Mouse (Mus musculus) ovary, adult 10 weeks (tissue): ENCODE results near the gene Cdk2. TPM values are rescaled to one million over a fixed set of nuclear protein-coding genes. Genes with fewer than 3 reads are reported as not detected.

Source experiments
- polyA plus RNA-seq: library from polyadenylated mRNA; stranded (reverse); fragments of 350-450 nt; fragmentation: Illumina TruSeq; extraction: RNeasy Lipid Tissue Mini Kit (QIAGEN cat#74804); gene quantifications from one replicate; pipeline ENCODE4 v1.2.3, GENCODE M21; 2014

Cdk2 gene
- 24.2 TPM for polyA plus RNA-seq

DNA sequence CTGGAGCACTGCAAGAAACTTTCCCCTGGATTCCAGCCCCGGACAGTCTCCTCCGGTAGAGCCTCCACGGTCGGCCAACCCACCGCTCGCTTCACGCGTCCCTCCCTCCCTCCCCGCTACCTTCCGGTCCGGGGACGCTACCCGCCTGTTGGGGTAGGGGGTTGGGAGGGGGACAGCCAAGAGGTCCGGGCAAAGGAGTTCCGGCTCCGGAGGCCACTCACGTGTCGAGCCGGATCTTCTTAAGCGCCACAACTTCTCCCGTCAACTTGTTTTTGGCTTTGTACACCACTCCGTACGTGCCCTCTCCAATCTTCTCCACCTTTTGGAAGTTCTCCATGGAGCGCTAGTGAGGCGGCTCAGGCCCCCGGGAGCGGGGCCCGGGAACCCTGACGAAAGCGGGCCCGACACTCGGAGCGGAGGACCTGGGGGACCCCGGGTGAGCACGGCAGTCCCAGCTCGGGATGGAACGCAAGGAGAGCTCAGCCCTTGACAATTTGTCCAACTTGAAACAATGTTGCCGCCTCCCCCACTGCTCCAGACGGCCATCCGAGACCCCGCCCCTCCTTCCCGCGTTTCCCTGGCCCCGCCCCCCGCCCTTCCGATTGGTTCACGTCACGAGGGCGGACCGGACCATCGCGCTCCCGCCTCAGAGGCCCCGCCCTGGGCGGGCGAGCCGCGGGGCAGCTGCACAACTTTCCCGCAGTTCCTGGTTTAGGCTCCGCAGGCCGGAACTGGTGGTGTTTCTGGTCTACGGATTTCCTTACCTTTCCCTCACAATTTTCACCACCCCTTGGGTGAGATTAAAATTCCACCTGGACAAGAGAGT lies at the start of gene Cdk2:
TSS of gene Cdk2 (minus strand) at position 541 of the 826 bp plus-strand sequence.

DNA sequence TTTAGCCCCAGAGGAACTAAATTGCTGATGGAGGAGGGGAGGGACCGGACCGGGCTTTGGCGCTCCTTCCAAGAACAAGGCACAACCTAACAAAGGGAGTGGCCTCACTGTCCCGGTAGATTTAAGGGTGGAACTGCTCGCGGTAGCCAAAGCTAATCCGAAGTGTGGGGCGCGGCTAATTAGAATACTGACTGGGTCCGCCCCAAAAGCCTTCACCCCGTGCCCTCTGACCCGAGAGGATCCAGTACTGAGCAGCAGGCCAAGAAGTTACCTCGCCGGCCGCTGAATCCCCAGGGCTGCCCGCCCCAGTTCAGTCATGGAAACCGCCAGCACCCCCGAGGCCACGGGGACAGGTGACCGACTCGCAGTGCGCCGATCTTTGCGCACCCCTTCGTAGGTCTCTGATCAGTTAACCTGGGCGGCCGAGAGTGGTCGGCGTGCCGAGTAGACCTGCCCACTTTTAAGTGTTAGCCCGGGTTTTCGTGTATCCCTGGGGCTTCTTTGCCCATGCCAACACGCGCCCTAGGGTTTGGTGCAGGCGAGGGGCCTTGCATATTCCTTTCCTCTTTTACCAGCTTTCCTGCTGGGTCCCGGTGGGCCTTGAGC lies 42.9 kb upstream of the Cdk2 start, which contains the start of gene Pym1:
TSS of gene Pym1 (plus strand) at position 244 of the 606 bp plus-strand sequence.

DNA sequence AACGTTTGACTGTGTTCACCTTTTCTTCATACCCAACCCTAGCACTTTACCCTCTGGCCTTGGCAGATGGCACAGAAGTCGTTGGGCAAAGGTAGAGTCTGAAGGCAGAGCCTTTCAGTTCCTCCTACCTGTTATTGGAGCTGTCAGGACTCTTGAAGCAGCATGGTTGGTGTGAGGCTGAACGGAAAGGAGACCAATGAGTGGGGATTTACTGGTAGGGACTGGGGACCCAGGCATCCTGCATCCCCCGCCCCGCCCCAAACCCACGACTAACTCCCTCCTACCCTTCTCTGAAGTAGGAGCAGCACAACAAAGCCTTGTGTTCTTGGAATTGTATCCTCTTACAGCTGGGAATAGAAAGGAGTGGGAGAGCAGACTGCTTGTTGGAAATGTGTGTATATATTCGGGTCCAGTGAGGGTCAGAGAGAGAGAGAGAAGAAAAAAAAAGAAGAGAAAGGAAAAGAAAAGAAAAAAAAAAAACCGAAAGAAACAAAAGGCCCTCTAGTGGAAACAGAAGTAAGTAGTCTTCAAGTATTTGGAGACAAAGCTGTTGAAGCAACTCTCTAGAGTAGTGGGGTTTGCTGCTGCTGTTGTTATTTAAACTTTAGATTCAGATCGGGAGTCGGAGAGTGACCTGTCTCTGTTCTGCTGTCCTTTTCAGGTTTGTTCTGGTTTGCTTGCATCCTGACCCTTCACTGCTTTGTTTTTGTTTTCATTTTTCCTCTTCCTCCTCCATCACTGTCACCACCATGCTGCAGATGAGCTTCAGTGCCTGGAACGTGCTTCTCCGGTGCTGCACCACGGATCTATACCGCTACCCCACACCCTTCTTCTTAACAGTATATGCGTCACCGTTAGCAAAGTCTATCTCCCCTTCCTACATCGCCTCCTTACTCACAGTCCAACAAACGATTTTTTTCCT lies 40.1 kb upstream of the Cdk2 start, which contains the start of gene Dgka:
TSS of gene Dgka (minus strand) at position 176 of the 922 bp plus-strand sequence.

DNA sequence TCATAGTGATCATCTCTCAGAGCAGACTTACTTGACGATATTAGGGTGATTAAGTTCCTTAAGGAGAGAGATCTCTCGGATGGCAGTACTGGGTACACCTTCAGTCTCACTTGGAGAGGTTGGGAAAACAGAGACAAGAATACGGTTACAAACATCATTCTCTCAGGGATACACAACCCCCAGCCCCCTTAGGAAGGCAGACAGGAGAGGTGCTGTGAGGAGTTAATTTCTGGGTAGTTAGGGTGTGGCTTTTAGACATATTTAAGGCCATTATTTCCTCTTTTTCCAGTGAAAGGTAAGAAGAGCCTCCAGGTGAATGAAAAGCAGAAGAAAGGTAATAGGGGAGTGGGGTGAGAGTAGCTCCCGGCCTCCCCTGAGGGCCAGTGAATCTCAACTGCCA lies 936 bp downstream of the Cdk2 start, which contains the start of gene Pmel:
TSS of gene Pmel (plus strand) at position 301 of the 400 bp plus-strand sequence.

DNA sequence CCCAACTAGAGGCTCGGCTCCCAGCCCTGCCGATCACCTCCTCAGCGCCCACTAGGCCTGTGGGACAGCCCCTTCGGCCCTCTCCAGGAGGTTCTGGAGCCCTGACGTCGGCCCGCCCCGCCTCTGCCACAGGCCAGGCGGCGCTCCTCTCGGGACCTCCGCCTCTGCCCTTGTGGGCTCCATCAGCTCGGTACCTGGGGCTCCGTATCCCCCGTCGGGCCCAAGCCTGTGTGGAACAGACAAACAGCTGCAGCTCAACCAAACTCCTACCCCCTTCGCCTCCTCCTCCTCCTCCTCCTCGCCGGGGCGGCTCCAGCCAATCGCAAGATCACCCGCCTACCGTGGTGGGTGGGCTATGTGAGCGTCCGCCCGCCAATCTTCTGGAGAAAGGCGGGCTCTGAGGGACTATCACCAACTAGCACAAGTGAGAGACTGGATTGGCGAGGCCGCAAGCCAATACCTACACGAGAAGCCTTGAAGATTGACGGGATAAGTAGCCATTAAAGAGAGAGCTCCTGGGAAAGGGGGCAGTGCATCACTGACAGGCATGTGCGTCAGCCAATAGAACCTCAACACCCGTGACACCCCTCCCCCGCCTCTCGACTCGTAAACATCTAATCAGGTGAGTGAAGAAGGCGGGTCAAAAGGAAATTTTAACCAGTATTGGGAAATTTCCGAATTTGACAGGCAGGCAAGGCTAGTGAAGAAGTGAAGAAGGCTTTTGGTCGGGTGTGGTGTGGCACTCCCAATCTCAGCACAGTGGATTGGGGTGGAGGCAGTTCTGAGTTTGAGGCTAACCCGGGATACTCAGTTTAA lies 8.6 kb downstream of the Cdk2 start, which contains the start of gene Rab5b:
TSS of gene Rab5b (minus strand) at position 273 of the 816 bp plus-strand sequence.

DNA sequence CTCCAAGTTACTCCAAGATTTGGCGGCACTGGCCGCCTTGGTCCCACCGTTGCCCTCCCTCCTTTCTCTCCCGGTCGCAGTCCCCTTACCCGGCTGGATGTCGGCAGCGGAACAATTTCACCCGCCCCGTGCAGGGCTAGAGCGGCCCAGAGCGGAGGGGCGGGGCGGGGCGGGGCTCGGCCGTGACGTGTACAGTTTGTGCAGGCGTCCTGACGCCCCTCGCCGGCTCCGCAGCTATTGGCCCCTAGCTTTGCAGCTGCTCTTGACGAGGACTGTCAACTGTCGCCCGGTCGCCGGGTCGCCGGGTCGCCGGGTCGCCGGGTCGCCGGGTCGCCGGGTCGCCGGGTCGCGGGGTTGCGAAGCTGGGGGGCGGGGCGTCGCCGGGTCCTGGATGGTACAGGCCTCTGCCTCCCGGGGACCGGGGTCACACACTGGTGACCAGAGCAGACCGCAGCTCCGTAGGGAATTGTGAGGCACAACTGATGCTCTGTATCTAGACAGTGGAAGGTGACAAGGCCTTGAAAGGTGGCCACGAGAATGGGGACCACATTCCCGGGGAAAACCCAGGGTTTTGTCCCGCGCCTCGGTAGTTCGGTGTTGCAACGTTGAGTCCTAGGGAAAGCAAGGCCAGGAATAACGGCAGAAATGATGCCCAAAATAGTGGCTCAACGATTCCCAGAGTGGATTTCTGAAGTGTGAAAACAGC lies 30.9 kb downstream of the Cdk2 start, which contains the start of gene Suox:
TSS of gene Suox (minus strand) at position 311 of the 706 bp plus-strand sequence.

Other genes with a start within 250 kb of the Cdk2 start
- gene Smarcc2, start 245.8 kb downstream of the Cdk2 start, polyA plus RNA-seq, result 62.3 TPM
- 108 TPM for gene Myl6, start 210.9 kb downstream of the Cdk2 start, polyA plus RNA-seq
- gene Myl6b, start 206.3 kb downstream of the Cdk2 start, polyA plus RNA-seq, result not detected
- gene Esyt1, start 179.2 kb downstream of the Cdk2 start, polyA plus RNA-seq, result 6.2 TPM
- gene Zc3h10, start 157.3 kb downstream of the Cdk2 start, polyA plus RNA-seq, result 1.3 TPM
- 14.5 TPM for gene Rpl41, start 155.7 kb downstream of the Cdk2 start, polyA plus RNA-seq
- 143 TPM for gene Pa2g4, start 139.0 kb downstream of the Cdk2 start, polyA plus RNA-seq
- gene Erbb3, start 115.4 kb downstream of the Cdk2 start, polyA plus RNA-seq, result 3.8 TPM
- 6.0 TPM for gene Rps26, start 78.3 kb downstream of the Cdk2 start, polyA plus RNA-seq
- 2.1 TPM for gene Ikzf4, start 59.0 kb downstream of the Cdk2 start, polyA plus RNA-seq
- 5.7 TPM for gene Suox, start 31.0 kb downstream of the Cdk2 start, polyA plus RNA-seq
- gene Rab5b, start 8.8 kb downstream of the Cdk2 start, polyA plus RNA-seq, result 121 TPM
- gene Pmel, start 836 bp downstream of the Cdk2 start, polyA plus RNA-seq, result not detected
- 3.8 TPM for gene Dgka, start 39.8 kb upstream of the Cdk2 start, polyA plus RNA-seq
- gene Pym1, start 42.9 kb upstream of the Cdk2 start, polyA plus RNA-seq, result 0.71 TPM
- 9.7 TPM for gene Mmp19, start 85.9 kb upstream of the Cdk2 start, polyA plus RNA-seq
- 45.1 TPM for gene Dnajc14, start 99.0 kb upstream of the Cdk2 start, polyA plus RNA-seq
- gene Tmem198b, start 99.3 kb upstream of the Cdk2 start, polyA plus RNA-seq, result 5.9 TPM
- gene Sarnp, start 112.3 kb upstream of the Cdk2 start, polyA plus RNA-seq, result 466 TPM
- 75.2 TPM for gene Ormdl2, start 116.6 kb upstream of the Cdk2 start, polyA plus RNA-seq
- gene Gdf11, start 186.7 kb upstream of the Cdk2 start, polyA plus RNA-seq, result 7.7 TPM
- gene Cd63, start 196.0 kb upstream of the Cdk2 start, polyA plus RNA-seq, result 496 TPM
- gene Rdh5, start 217.9 kb upstream of the Cdk2 start, polyA plus RNA-seq, result 3.0 TPM
- gene Bloc1s1, start 219.0 kb upstream of the Cdk2 start, polyA plus RNA-seq, result 9.3 TPM
- 0.17 TPM for gene Itga7, start 228.8 kb upstream of the Cdk2 start, polyA plus RNA-seq